Mouse (Mus musculus): Measurements from ENCODE around the gene Lcat.

Lcat gene

DNA sequence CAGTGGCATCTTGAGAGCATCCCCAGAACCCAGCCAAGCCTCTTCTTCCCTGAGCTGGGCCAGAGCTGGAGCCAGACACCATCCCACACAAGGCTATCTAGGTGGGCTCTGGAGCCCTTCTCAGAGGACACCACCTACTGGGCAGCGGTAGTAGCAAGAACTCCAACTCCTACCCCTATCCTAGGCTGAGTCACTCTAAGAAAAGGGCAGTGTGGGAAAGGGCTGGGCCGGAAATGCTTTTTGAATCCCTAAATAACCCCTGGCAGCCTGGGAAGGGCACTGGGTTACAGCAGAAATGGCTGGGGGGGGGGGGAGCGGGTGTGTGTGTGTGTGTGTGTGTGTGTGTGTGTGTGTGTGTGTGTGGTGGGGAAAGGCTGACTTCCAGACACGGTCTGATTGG lies 14.6 kb upstream of the Lcat start:
- in situ Hi-C loops (cut with MboI; ENCODE audit: unreplicated experiment in 2 of 2) = loop anchor here (25.0 kb wide), 2 partner anchors 429 to 704 kb away; no protein-coding TSS in a partner anchor

DNA sequence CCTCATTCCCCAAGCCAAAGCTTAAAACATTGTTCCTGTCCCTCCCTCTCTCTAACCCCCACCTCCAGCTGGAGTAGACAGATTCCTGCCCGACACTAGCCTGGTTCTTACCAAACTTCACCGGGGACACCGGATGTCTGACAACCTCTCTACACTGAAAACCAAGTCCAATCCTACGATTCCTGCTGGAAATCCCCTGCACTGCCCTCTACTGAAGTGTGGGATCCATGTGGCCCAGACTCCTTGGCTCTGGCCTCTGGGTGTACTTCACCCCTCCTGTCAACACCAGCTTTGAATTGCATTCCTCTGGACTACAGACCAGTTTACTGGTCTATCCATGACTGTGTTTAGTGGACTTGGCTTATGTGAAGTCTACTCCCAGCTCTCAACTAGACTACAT lies 13.4 kb upstream of the Lcat start:
- in situ Hi-C loops (cut with MboI; ENCODE audit: unreplicated experiment in 2 of 2) = loop anchor here (25.0 kb wide), 2 partner anchors 431 to 706 kb away; no protein-coding TSS in a partner anchor

DNA sequence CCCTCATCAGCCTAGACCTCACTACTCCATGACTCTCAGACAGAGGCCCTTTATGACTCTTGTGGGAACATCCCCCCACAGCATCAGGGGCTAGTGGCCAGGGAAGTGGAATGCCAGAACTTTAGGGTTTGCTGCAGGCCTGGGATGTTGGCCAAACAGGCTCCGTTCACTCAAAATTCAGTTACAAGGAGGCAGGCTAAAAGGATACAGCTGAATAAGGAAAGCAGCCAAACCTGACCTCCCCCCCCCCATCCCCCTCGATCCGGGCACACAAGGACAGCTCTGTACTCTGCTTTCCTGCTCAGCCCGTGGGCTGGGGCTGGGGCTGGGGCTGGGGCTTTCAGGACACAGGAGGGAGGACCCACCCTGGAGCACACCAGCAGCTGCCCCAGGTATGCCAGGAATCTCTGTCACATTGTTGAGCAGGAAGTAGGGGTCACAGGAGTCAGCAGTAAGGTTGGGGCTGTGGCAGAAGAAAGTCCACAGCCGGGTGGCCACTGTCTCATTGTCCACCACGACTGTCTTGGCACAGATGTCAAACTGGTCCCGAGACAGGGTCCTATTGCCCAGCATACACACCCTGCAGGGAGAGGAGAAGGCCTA lies 8.0 kb upstream of the Lcat start:
- in situ Hi-C loops (cut with MboI; ENCODE audit: unreplicated experiment in 2 of 2) = loop anchor here (25.0 kb wide), 2 partner anchors 436 to 711 kb away; no protein-coding TSS in a partner anchor

DNA sequence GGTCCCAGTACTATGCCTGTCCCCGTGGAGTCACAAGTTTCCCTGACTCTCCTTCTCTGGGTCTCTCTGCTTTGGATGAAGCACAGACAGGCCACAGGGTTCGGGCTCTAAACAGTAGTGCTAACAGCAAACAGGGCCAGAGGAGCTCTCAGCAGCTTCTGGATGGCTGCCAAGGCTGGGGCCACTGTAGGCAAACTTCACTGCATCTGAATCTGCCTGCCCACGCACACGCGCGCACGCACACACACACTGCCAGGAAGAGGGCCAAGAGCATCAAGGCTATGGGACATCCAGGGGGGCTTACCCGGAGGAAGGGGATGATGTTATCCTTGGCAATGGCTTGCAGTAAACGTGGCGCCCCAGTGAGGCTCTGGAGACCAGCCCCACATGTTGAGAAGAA lies 6.2 kb upstream of the Lcat start:
- in situ Hi-C loops (cut with MboI; ENCODE audit: unreplicated experiment in 2 of 2) = no loop called here

DNA sequence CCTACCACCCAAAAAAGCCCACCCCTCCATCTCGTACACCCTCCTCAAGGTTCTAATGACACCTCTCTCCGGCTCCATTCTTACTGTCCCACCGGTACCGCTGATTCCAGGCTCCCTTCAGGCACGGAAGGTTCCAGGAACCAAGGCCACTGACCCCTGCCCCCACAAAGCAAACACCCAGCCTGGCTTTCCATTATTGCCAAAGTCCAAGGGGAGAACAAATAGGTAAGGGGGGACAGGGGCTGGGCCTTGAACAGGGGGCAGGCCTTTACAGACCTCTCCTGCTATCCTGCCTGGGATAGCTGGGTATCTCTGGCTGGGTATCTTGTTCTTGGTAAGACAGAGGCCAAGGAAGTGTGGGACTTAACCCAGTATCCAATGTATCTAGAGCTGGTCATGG lies 640 bp downstream of the Lcat start:
- in situ Hi-C loops (cut with MboI; ENCODE audit: unreplicated experiment in 2 of 2) = loop anchor here (5.0 kb wide), 2 partner anchors 35 to 40 kb away; partner anchors contain the start of gene Dpep3 (in 1 of the 2)

DNA sequence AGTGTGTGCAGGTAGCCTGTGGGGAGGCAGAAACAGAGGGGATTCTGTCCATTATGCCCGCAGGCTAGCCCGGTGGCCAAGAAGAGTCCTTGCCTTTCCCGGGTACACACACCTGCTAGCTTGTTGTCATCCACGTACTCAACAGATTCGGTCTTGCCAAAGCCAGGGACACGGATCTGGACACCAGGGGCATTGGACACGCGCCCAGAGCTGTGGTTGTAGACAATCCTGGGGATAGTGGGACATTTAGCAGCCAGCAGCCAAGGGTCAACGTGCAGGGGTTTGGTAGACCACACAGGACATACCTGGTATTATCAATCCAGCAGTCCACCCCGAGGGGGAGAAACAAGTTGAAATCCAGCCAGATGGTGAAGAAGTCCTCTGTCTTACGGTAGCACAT lies 1.2 kb downstream of the Lcat start:
- in situ Hi-C loops (cut with MboI; ENCODE audit: unreplicated experiment in 2 of 2) = loop anchor here (5.0 kb wide), 2 partner anchors 35 to 40 kb away; partner anchors contain the start of gene Dpep3 (in 1 of the 2)

DNA sequence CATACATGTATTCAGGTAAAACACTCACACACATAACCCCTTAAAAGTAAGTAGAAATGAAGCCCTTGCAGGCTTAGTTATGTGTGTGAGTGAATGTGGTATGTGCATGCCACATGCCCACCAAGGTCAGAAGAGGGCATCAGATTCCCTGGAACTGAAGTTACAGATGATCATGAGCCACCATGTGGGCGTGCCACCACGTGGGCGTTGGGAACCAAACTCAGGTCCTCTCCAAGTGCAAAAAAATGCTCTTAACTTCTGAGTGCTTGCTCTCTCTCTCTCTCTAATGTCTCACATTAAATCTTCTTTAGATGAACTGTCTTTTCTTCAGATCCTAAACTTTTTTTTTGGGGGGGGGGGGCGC lies 4.9 kb downstream of the Lcat start, which contains the start of gene Psmb10:
Gene Psmb10, minus strand, starts transcription at position 139 of the 364 bp plus-strand sequence.
- in situ Hi-C loops (cut with MboI; ENCODE audit: unreplicated experiment in 2 of 2) = loop anchor here (5.0 to 10.0 kb wide), 2 partner anchors 84 to 333 kb away; partner anchors contain the start of gene Ripor1 (in 1 of the 2)

DNA sequence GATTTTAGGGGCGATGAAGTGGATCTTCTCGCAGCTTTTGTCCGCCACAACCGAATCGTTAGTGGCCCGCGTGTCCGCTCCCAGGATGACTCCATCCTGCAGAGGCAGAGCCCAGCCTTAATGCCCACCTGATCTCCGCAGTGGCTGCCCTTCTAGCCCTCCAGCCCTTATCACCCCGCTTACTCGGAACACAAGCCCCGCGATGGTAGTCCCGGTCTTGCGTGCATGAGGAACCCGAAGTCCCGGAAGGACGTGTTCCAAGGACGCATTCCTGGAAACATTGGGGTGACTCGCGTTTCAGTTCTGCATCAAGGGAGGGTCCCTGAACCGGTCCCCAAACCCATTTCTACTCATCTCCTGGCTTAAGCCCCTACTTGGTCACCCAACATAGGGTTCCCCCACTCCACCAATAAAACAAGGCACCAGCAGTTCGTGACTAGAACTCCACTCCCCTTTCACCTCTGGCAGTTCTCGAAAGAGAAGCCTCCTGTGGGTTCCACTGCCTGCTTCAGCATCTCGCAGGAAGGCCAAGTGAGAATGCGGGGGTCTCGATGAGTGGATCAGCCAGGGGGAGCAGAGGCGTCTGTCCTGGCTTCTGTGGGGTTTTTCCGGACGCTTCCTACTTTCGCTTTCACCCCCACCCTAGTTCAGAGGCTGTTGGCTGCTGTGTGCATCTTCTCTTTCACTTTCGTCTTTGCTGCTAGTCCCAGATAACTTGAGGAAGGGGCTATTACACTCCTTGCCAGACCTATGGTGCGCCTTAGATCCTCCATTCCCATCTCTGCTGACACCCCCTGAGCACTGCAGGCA lies 5.5 kb downstream of the Lcat start:
- in situ Hi-C loops (cut with MboI; ENCODE audit: unreplicated experiment in 2 of 2) = loop anchor here (5.0 to 10.0 kb wide), 2 partner anchors 85 to 333 kb away; partner anchors contain the start of gene Ripor1 (in 1 of the 2)

DNA sequence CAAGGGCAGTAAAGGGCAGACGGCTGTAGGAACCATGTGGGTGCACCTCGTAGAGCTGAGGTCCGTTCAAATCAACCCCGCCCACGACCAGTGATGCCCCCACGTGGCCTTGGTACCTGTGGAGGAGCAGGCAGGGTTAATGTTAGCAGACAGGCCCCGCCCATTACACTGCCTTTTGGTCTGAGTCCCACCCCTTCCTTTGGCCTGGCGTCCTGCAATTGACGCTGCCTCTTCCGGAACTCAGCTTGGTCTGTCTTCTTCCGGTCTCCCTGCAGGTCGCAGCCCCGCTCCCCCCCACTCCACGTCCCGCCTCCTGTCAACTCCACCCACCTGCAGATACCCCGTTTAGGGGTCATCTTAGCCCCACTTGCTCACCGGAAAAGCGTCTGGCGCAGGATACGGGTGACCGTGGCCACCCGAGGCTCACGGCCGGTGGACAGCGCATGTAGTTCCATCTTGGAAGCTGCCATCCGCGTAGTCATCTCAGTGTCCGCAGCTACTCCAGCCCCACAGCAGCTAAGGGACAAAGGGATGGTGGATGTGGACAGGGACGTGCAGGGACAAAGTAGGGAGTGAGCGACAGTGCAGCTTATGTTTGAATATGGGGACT lies 6.2 kb downstream of the Lcat start:
- in situ Hi-C loops (cut with MboI; ENCODE audit: unreplicated experiment in 2 of 2) = loop anchor here (5.0 to 10.0 kb wide), 2 partner anchors 85 to 332 kb away; partner anchors contain the start of gene Ripor1 (in 1 of the 2)

DNA sequence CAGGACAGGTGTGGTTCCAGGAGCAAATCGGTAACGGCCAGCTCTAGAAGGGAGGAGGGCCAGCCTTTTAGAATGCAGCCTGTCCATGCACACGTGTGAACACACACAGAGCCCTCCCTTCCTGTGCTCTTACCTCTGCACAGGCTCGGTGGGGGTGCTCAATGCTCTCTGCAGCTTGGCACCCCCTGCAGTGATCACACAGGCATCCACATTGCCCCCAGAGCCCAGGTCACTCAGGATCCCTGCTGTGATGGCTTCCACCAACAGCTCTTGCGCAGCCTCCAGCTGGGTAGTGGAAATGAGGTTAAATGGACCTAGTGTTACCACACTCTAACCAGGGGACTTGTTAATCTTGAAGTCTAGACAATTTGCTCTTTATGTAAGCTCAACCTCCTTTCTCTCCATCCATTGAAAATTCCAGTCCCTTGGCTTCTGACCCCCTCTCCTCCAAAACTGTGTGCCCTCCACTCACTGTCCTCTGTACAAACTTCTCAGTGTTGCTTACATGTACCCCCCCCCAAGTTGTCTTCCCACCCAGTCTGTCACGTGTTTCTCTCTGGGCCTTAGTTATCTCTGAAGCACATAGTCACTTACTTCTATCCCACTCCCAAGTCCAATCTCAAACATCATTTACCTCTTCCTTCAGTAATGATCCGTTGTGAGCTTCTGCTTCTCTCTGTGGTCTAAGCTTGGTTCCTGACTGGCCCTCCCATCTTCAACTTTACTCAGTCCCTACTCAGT lies 7.1 kb downstream of the Lcat start:
- in situ Hi-C loops (cut with MboI; ENCODE audit: unreplicated experiment in 2 of 2) = loop anchor here (5.0 to 10.0 kb wide), 2 partner anchors 86 to 331 kb away; partner anchors contain the start of gene Ripor1 (in 1 of the 2)

DNA sequence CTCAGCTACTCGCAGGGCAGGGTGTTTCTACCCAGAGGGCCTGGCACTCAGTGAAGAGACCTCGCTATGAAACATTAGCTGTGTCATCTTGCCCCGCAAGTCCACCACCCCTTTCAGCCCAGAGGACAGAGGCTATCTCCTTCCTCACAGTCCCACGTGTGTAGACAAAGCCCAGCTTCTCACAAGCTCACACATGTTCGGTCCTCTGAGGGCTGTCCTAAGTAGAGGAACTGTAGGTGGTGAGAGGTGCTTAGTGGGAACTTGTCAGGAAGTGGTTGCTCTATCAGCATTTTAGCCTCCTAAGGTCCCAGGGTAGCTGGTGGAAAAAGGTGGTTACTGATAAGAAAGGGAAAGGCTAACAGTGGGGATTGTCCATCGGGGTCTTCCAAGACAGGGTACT lies 8.1 kb downstream of the Lcat start:
- in situ Hi-C loops (cut with MboI; ENCODE audit: unreplicated experiment in 2 of 2) = loop anchor here (5.0 to 10.0 kb wide), 2 partner anchors 87 to 330 kb away; partner anchors contain the start of gene Ripor1 (in 1 of the 2)

DNA sequence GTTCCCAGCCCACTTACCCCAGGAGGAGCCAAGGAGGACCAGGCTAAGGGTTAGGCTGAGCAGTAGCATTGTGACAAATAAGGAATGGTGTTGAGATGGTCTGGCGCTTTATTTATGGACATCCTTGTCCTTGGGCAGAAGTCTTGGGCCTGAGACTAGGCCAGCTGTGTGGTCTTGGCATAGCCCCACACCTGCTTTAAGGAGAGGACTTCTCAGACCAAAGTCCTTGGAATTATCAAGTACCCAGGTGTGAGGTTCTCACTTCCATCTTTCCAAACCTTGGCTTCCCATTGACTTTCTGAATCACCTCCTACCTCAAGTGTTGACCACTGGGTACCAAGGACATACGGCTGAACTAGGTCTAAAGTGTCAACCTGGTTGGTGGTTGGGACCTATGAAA lies 9.4 kb downstream of the Lcat start, which contains the start of gene Ctrl:
Gene Ctrl, minus strand, starts transcription at position 101 of the 400 bp plus-strand sequence.
- in situ Hi-C loops (cut with MboI; ENCODE audit: unreplicated experiment in 2 of 2) = loop anchor here in 1 of 2 experiments (5.0 to 10.0 kb wide), 2 partner anchors 216 to 329 kb away; partner anchors contain the start of gene Ripor1

DNA sequence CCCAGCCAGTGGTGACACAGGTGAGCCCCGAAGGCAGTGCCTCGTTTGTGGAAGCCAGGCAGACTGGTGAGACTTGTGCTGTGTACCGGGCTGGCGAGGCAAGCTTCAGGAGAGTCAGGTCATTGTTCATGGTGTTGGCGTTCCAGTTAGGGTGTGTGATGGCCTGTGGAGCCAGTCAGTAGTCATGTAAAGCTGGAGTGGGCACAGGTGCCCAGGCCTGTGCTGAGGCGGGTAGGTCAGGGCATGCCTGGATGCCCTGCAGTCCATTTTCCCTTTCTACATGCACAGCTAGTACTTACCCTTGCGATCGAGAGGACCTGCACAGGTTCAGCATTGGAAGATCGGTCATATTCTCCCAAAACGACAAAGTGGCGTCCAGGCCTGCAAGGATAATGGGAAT lies 10.7 kb downstream of the Lcat start:
- in situ Hi-C loops (cut with MboI; ENCODE audit: unreplicated experiment in 2 of 2) = loop anchor here in 1 of 2 experiments (5.0 to 10.0 kb wide), 2 partner anchors 215 to 328 kb away; partner anchors contain the start of gene Ripor1

DNA sequence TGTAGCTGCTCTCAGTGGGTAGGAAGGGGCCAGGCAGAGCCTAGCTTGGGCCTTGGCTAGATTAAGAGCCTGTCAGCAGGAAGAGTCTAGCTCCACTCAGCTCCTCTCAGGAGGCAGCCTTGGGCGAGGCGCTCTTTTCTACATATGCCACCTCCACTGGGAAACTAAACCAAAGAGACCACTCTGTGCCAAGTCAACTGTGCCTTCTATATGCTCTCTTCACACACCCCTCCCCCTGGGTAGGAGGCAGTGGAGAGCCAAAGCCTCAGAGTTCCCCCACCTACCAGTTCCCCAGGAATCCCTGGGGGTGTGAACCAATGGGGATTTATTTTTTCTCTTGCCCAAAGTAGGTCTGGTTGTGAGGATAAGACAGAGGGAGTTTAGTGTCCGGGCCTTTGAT lies 11.9 kb downstream of the Lcat start:
- in situ Hi-C loops (cut with MboI; ENCODE audit: unreplicated experiment in 2 of 2) = loop anchor here in 1 of 2 experiments (5.0 to 10.0 kb wide), 2 partner anchors 214 to 326 kb away; partner anchors contain the start of gene Ripor1

DNA sequence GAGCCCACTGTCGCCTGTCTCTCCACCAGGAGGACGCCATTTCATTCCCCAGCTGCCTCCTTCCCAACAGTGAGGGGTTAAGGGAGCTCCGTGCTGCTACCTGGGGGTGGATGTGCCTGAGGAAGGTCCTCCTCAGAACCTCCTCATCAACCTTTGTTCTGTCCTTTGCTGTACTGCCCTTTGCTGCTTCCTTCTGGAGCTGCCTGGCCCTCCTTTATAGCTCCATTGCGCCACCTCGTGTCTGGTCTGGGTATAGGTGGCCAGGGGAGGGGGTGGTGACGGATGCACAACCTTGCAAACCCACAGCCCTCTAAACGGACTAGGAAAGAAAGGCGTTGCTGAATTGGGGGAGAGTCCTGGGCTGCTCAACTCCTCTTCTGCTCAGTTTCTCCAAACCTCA lies 12.6 kb downstream of the Lcat start:
- in situ Hi-C loops (cut with MboI; ENCODE audit: unreplicated experiment in 2 of 2) = loop anchor here in 1 of 2 experiments (5.0 to 10.0 kb wide), 2 partner anchors 213 to 326 kb away; partner anchors contain the start of gene Ripor1

DNA sequence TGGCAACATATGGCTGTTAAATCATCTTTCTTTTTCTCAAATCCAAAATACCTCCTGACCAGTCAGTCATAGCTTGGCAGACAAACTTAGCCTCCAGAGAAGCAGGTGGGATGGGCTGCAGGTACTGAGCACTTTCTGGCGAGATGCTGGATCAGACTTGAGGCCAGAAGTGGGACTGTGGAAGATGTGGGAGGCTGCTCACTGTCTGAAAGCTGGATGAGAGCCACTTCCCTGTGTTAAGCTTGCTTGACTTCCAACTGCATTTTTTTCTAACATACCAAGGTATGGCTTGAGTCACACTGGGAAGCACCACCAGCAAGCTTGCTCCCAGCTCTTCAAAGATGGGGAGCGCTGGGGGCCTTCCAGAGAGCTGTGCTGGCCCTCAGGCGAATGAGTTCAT lies 18.1 kb downstream of the Lcat start:
- in situ Hi-C loops (cut with MboI; ENCODE audit: unreplicated experiment in 2 of 2) = loop anchor here (5.0 kb wide), 3 partner anchors 33 to 213 kb away; partner anchors contain the start of gene Nrn1l (in 1 of the 2)

DNA sequence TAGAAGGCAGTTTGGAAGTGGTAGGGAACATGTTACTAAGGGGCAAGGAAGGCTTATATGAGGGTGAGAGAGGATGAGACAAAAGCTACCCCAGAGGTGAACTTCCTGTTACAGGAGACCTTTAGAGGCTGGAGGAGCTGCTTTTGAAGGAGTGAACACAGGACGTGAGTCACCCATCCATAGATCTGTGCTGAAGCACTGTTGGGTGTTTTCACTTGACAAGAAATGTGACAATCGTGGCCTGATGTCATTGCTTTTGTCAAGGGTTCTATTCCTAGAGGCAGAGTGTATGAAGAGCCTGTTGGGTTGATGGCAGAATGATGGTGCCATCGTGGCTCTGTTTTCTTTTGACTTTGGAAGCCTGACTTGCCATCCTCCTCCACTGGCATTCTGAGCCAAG lies 23.8 kb downstream of the Lcat start:
- in situ Hi-C loops (cut with MboI; ENCODE audit: unreplicated experiment in 2 of 2) = no loop called here

DNA sequence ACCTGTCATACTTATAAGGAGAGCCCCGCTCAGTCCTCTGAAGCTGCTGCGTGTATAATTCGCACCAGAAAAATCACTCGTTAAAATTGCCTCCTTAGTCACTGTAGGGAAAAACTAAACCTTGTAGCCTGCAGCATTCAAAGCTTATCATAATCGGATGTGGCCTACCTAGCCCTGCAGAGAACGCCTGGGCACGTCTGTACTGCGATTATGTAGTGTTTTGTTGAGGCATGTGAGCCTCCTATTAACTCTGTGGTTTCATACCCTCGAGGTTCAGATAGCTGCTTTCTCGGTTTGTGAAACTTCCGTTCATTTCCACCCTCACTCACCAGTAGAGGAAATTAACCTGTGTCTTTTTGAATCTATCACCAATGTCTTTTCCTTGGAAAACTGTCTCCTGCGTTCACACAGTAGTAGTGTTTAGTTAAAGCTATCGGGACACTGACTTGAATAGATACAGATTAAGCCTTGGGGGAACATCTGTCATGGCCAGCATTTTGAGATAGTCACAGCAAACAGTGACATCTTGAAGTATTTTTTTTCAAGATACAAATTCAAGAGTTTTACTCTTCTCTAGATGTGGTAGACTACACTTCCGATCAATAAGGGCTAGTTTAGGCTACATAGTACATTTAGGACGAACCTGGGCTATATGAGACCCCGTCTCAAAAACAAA lies 42.1 kb downstream of the Lcat start:
- in situ Hi-C loops (cut with MboI; ENCODE audit: unreplicated experiment in 2 of 2) = no loop called here

Data from v-Abl transformed pro-B cells (cell line).